ENCODE assay signal across 19 mouse cellular contexts in the genomic region with DNA sequence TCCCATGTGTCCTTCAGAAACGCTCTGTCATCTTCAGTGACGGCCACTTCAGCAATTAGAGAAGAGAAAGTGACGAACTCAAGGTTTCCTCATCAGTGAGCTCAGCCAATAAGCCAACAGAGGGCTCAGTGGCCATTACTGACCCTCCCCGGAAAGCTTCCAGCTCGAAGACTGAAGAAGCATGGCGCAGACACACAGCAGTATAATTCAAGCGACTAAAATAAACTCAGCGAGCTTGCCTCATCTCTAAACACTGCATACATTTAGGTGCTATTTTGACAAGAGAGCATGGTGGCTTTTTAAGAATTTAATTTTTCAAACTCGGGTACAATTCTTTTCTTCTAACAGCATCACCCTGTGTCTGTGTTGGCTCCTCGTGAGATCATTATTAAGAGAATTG.
A peak's percentile ranks its signal among the peaks of the same experiment; 100 is the strongest.
DNase-seq lines count a peak whose midpoint lies in the region; ATAC-seq lines count a peak whose summit lies in the region.
"Had no signal": no experiment of that assay in that cellular context is flagged by ENCODE, and none has a peak within 500 bp of the region (broad histone marks: within the 10 kb centered on the region; RNA-seq: fewer than 3 reads in every experiment).

No protein-coding gene starts in this region.

- no peak for DNase-seq in frontal cortex, postnatal 25 days (ENCODE audit: low spot score in 2 of 2)
- peak; percentile 42 to 53 for DNase-seq in left cerebral cortex, postnatal 14 days (ENCODE audit: low spot score in 2 of 2)
- no peak for DNase-seq in left cerebral cortex, postnatal 10 days (ENCODE audit: extremely low spot score in 1 of 2, low spot score in 2 of 2)
- DNase-seq in Muller cell, postnatal 12 days (ENCODE audit: inconsistent ontology term) = peak; percentile 69
- DNase-seq: adrenal gland, postnatal 14 days; cerebellum, adult 11-12 months; cerebellum, postnatal 25 days; gastrocnemius, adult 2 months; heart, adult 18-20 months; heart, postnatal 36 days; kidney, postnatal 14 days; liver; lung, postnatal 10 days had no signal

- intact Hi-C loops in left cerebral cortex, postnatal 14 days (cut with DNase I) = no loop called here
- intact Hi-C loops in left cerebral cortex, postnatal 10 days (cut with DNase I) = no loop called here

- peak; percentile 83 for ATAC-seq in frontal cortex, adult (ENCODE audit: low TSS enrichment)
- peak; percentile 87 for ATAC-seq in granulocyte monocyte progenitor cell, adult 5-6 weeks (replicated peaks; ENCODE audit: poor library complexity, severe bottlenecking)
- no peak for ATAC-seq in CD4-positive, CD25-positive, alpha-beta regulatory T cell, adult 4 months
- ATAC-seq: intestine, embryonic 16.5 days; midbrain, embryonic 15.5 days; Patski had no signal

Comparison
In these comparisons a context has a peak if more than half of its experiments do, and no peak if none do; other contexts are left out.
1. DNase-seq: peak in left cerebral cortex, postnatal 14 days (2 of 2) and Muller cell, postnatal 12 days (single experiment); none in frontal cortex, postnatal 25 days (0 of 2) and left cerebral cortex, postnatal 10 days (0 of 2).